Mouse (Mus musculus): ENCODE results near the gene Gm9774. TPM values are rescaled to one million over a fixed set of nuclear protein-coding genes. Genes with fewer than 3 reads are reported as not detected.

Gene Gm9774
- polyA plus RNA-seq, 1 experiment = 8.5 TPM

DNA sequence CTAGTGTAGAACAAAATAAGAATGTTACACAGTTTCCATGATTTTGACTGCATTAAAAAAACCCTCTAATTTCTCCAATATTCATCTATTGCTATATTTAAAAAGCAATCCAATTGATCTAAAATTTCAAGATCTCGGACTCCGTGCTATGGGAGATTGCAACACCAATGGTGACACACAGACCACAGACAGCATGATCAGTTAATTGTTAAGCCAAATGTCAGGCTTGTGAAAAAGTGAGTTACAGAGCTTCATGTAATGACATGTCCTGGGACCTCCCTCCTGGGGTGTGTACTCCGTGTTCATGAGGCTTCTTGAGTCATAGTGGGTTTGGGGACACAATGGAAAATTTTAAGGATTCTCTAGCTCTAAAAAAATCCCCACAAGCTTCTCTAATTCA, 11.0 kb upstream of the Gm9774 start:
- no peaks in the 10 kb centered on the region for H3K79me3 ChIP-seq (ENCODE audit: low read depth)
- H3K4me3 ChIP-seq (ENCODE audit: insufficient read depth, poor library complexity, severe bottlenecking) = no peak overlapping the region
- H3K27me3 ChIP-seq (ENCODE audit: control insufficient read depth, insufficient read depth, insufficient read length) = no peaks in the 10 kb centered on the region
- H3ac ChIP-seq (ENCODE audit: control insufficient read depth, insufficient read length, low read depth) = no peak overlapping the region
- no peak for TF ChIP-seq CTCF (IDR thresholded peaks at IDR 0.05; ENCODE audit: control insufficient read depth, insufficient read depth, insufficient read length)
- TF ChIP-seq CEBPB (IDR thresholded peaks at IDR 0.05; ENCODE audit: low read depth) = peak; percentile 87
- no peaks in the 10 kb centered on the region for H3K36me3 ChIP-seq (ENCODE audit: control insufficient read depth, insufficient read depth)
- no peaks in the 10 kb centered on the region for H3K79me2 ChIP-seq (ENCODE audit: control insufficient read depth, insufficient read depth)

GRCm38 (mm10) chr3:92438689-92439088, 9.5 kb upstream of the Gm9774 start, which contains the start of gene Sprr1b:
Sprr1b (minus strand) TSS chr3:92438789.
- TF ChIP-seq CTCF (IDR thresholded peaks at IDR 0.05; ENCODE audit: control insufficient read depth, insufficient read depth, insufficient read length) (no peak), CEBPB (IDR thresholded peaks at IDR 0.05; ENCODE audit: low read depth) (no peak), FOSL1 (IDR thresholded peaks at IDR 0.05; ENCODE audit: insufficient read depth, low read length, poor library complexity, severe bottlenecking) (no peak), MYOG (IDR thresholded peaks at IDR 0.05; ENCODE audit: control insufficient read depth, extremely low read depth, insufficient read length) (no peak), MYOD1 (IDR thresholded peaks at IDR 0.05; ENCODE audit: control insufficient read depth, insufficient read length, low read depth) (no peak), MAX (IDR thresholded peaks at IDR 0.05) (no peak), USF1 (IDR thresholded peaks at IDR 0.05; ENCODE audit: low read depth) (no peak)
- Histone ChIP-seq H3ac (ENCODE audit: control insufficient read depth, insufficient read length, low read depth) (no peak within 1 kb of the TSS), H3K4me3 (ENCODE audit: insufficient read depth, poor library complexity, severe bottlenecking) (no peak within 1 kb of the TSS), H3K79me3 (ENCODE audit: low read depth) (no peaks in the 10 kb centered on the region), H3K79me2 (ENCODE audit: control insufficient read depth, insufficient read depth) (no peaks in the 10 kb centered on the region), H3K27me3 (ENCODE audit: control insufficient read depth, insufficient read depth, insufficient read length) (no peaks in the 10 kb centered on the region), H3K36me3 (ENCODE audit: control insufficient read depth, insufficient read depth) (no peaks in the 10 kb centered on the region)

GRCm38 (mm10) chr3:92432282-92432681, 3.1 kb upstream of the Gm9774 start, which contains the start of gene Sprr2k:
Sprr2k (plus strand) TSS chr3:92432582.
- no peaks in the 10 kb centered on the region for H3K79me3 ChIP-seq (ENCODE audit: low read depth)
- no peak for TF ChIP-seq MYOD1 (IDR thresholded peaks at IDR 0.05; ENCODE audit: control insufficient read depth, insufficient read length, low read depth)
- H3K36me3 ChIP-seq (ENCODE audit: control insufficient read depth, insufficient read depth) = no peaks in the 10 kb centered on the region
- H3K4me3 ChIP-seq (ENCODE audit: insufficient read depth, poor library complexity, severe bottlenecking) = no peak within 1 kb of the TSS
- no peaks in the 10 kb centered on the region for H3K27me3 ChIP-seq (ENCODE audit: control insufficient read depth, insufficient read depth, insufficient read length)
- H3K79me2 ChIP-seq (ENCODE audit: control insufficient read depth, insufficient read depth) = no peaks in the 10 kb centered on the region
- no peak within 1 kb of the TSS for H3ac ChIP-seq (ENCODE audit: control insufficient read depth, insufficient read length, low read depth)

DNA sequence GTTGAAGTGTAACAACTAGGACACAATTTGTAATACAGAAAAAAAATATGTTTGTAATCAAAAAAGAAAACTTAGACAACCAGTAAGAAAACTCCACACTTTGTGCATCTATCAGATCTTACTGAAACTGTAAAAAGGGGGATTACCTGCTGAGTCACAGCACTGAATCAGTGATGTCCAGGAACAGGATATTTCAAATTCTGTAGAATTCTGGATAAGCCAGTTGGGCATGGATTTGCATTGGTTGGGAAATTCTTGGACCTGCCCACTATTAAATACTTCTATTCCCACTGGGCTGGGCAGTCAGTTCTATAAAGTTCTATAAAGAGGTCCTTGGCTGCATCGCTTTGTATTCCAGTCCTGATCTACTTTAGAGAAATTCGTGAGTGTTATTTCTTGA, 11.4 kb downstream of the Gm9774 start, which contains the start of gene Sprr2j-ps:
Gene Sprr2j-ps, plus strand, starts transcription at position 301 of the 400 bp plus-strand sequence.
- no peaks in the 10 kb centered on the region for H3K27me3 ChIP-seq (ENCODE audit: control insufficient read depth, insufficient read depth, insufficient read length)
- H3K79me3 ChIP-seq (ENCODE audit: low read depth) = no peaks in the 10 kb centered on the region
- H3K4me3 ChIP-seq (ENCODE audit: insufficient read depth, poor library complexity, severe bottlenecking) = no peak within 1 kb of the TSS
- H3K79me2 ChIP-seq (ENCODE audit: control insufficient read depth, insufficient read depth) = no peaks in the 10 kb centered on the region
- H3ac ChIP-seq (ENCODE audit: control insufficient read depth, insufficient read length, low read depth) = no peak within 1 kb of the TSS
- no peaks in the 10 kb centered on the region for H3K36me3 ChIP-seq (ENCODE audit: control insufficient read depth, insufficient read depth)
- TF ChIP-seq FOSL1 (IDR thresholded peaks at IDR 0.05; ENCODE audit: insufficient read depth, low read length, poor library complexity, severe bottlenecking) (no peak), MYOG (IDR thresholded peaks at IDR 0.05; ENCODE audit: control insufficient read depth, extremely low read depth, insufficient read length) (no peak), CEBPB (IDR thresholded peaks at IDR 0.05; ENCODE audit: low read depth) (no peak), USF1 (IDR thresholded peaks at IDR 0.05; ENCODE audit: low read depth) (no peak), CTCF (IDR thresholded peaks at IDR 0.05; ENCODE audit: control insufficient read depth, insufficient read depth, insufficient read length) (no peak), MYOD1 (IDR thresholded peaks at IDR 0.05; ENCODE audit: control insufficient read depth, insufficient read length, low read depth) (no peak), MAX (IDR thresholded peaks at IDR 0.05) (no peak)

DNA sequence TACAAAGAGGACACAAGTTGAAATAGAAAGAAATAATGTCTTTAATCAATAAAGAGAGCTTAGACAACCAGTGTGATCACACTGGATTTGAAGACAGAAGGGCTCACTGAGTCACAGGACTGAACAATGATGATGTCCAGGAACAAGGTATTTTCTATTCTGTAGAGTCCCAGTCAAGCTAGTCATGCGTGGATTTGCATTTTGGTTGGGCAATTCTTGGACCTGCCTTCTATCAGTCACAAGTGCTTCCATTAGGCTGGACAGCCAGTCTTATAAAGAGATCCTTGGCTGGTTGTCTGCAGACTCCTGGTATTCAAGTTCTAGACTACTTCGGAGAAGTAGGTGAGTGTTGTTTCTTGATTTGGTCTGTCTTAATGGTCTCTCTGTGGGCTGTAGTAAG, 21.5 kb downstream of the Gm9774 start, which contains the start of gene Sprr2i:
Gene Sprr2i, plus strand, starts transcription at position 301 of the 400 bp plus-strand sequence.
- Histone ChIP-seq H3K4me3 (ENCODE audit: insufficient read depth, poor library complexity, severe bottlenecking) (no peak within 1 kb of the TSS), H3K27me3 (ENCODE audit: control insufficient read depth, insufficient read depth, insufficient read length) (no peaks in the 10 kb centered on the region), H3K36me3 (ENCODE audit: control insufficient read depth, insufficient read depth) (no peaks in the 10 kb centered on the region), H3K79me2 (ENCODE audit: control insufficient read depth, insufficient read depth) (no peaks in the 10 kb centered on the region), H3ac (ENCODE audit: control insufficient read depth, insufficient read length, low read depth) (no peak within 1 kb of the TSS), H3K79me3 (ENCODE audit: low read depth) (no peaks in the 10 kb centered on the region)
- no peak for TF ChIP-seq MAX (IDR thresholded peaks at IDR 0.05)
- no peak for TF ChIP-seq CTCF (IDR thresholded peaks at IDR 0.05; ENCODE audit: control insufficient read depth, insufficient read depth, insufficient read length)
- no peak for TF ChIP-seq CEBPB (IDR thresholded peaks at IDR 0.05; ENCODE audit: low read depth)
- TF ChIP-seq USF1 (IDR thresholded peaks at IDR 0.05; ENCODE audit: low read depth) = no peak
- no peak for TF ChIP-seq FOSL1 (IDR thresholded peaks at IDR 0.05; ENCODE audit: insufficient read depth, low read length, poor library complexity, severe bottlenecking)
- no peak for TF ChIP-seq MYOG (IDR thresholded peaks at IDR 0.05; ENCODE audit: control insufficient read depth, extremely low read depth, insufficient read length)
- TF ChIP-seq MYOD1 (IDR thresholded peaks at IDR 0.05; ENCODE audit: control insufficient read depth, insufficient read length, low read depth) = no peak

DNA sequence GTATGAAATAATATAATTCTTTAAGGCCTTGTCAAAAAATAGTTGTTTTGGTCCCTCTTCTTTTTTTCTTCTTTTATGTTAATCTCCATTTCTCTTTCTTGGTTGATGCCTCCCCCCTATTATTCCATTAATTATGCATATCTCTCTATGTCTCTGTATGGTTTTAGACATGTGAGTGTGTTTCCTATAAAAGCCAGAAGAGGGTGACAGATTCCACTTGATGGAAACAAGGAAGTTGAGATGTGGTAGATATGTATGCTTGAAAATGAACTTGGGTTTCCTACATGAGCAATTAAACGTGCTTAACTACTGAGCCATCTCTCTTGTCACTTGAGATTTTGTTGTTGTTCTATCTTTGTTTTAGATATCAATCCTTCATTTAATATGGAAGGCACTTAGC, 34.9 kb downstream of the Gm9774 start:
- Histone ChIP-seq H3ac (ENCODE audit: control insufficient read depth, insufficient read length, low read depth) (no peak overlapping the region), H3K36me3 (ENCODE audit: control insufficient read depth, insufficient read depth) (no peaks in the 10 kb centered on the region), H3K79me3 (ENCODE audit: low read depth) (no peaks in the 10 kb centered on the region), H3K27me3 (ENCODE audit: control insufficient read depth, insufficient read depth, insufficient read length) (no peaks in the 10 kb centered on the region), H3K4me3 (ENCODE audit: insufficient read depth, poor library complexity, severe bottlenecking) (no peak overlapping the region), H3K79me2 (ENCODE audit: control insufficient read depth, insufficient read depth) (no peaks in the 10 kb centered on the region)
- TF ChIP-seq MYOG (IDR thresholded peaks at IDR 0.05; ENCODE audit: control insufficient read depth, extremely low read depth, insufficient read length) = no peak
- no peak for TF ChIP-seq USF1 (IDR thresholded peaks at IDR 0.05; ENCODE audit: low read depth)
- TF ChIP-seq FOSL1 (IDR thresholded peaks at IDR 0.05; ENCODE audit: insufficient read depth, low read length, poor library complexity, severe bottlenecking) = no peak
- TF ChIP-seq CTCF (IDR thresholded peaks at IDR 0.05; ENCODE audit: control insufficient read depth, insufficient read depth, insufficient read length) = no peak
- no peak for TF ChIP-seq CEBPB (IDR thresholded peaks at IDR 0.05; ENCODE audit: low read depth)
- no peak for TF ChIP-seq MAX (IDR thresholded peaks at IDR 0.05)
- TF ChIP-seq MYOD1 (IDR thresholded peaks at IDR 0.05; ENCODE audit: control insufficient read depth, insufficient read length, low read depth) = no peak

Data from C2C12 (cell line).